Mouse (Mus musculus) limb, embryonic 11.5 days (tissue): Measurements from ENCODE around the gene Map3k15. TPM values are rescaled to one million over a fixed set of nuclear protein-coding genes. Genes with fewer than 3 reads are reported as not detected.

ENCODE experiments used
- ATAC-seq: fragments of 200-750 bp; cut with Nextera tagmentation; 2 replicates; pipeline ENCODE4 v1.8.0; 2017; ENCODE audit warnings: low read depth; ENCODE audit not compliant: insufficient number of reproducible peaks, low FRiP score, low TSS enrichment
- DNase-seq: peaks from one replicate; pipeline ENCODE4 v3.0.0-alpha.2; 2015; ENCODE audit warnings: low spot score
- H3K27ac ChIP-seq: fragments of 300-500 bp; sonication (generic); replicated peaks from 2 replicates; pipeline ENCODE4 v1.5.1; 2014; ENCODE audit warnings: low read depth, mild to moderate bottlenecking, low read length
- H3K27me3 ChIP-seq: fragments of 300-500 bp; sonication (generic); 2 replicates; pipeline ENCODE4 v1.6.1; 2014; ENCODE audit warnings: mild to moderate bottlenecking, low read length, mixed read lengths; ENCODE audit not compliant: control insufficient read depth, insufficient read depth
- H3K36me3 ChIP-seq: fragments of 300-500 bp; sonication (generic); 2 replicates; pipeline ENCODE4 v1.6.1; 2014; ENCODE audit warnings: mild to moderate bottlenecking, low read length, moderate library complexity, mixed read lengths; ENCODE audit not compliant: control insufficient read depth, insufficient read depth
- H3K4me1 ChIP-seq: fragments of 300-500 bp; sonication (generic); 2 replicates; pipeline ENCODE4 v1.6.1; 2014; ENCODE audit warnings: low read length, mixed read lengths; ENCODE audit not compliant: control insufficient read depth, insufficient read depth
- H3K4me2 ChIP-seq: fragments of 300-500 bp; sonication (generic); 2 replicates; pipeline ENCODE4 v1.6.1; 2014; ENCODE audit warnings: low read depth, mild to moderate bottlenecking, moderate library complexity; ENCODE audit not compliant: severe bottlenecking
- H3K4me3 ChIP-seq: fragments of 300-500 bp; sonication (generic); 2 replicates; pipeline ENCODE4 v1.5.1; 2014; ENCODE audit warnings: low read depth, low read length
- H3K9ac ChIP-seq: fragments of 300-500 bp; sonication (generic); 2 replicates; pipeline ENCODE4 v1.6.1; 2014; ENCODE audit warnings: mild to moderate bottlenecking, low read length
- H3K9me3 ChIP-seq: fragments of 300-500 bp; sonication (generic); 2 replicates; pipeline ENCODE4 v1.6.1; 2016; ENCODE audit warnings: low read length; ENCODE audit not compliant: control insufficient read depth
- WGBS: fragments of 180-500 bp; shearing (Covaris S2); extraction: QIAGEN DNeasy Blood & Tissue Kit; methylation state at CpG from one replicate; pipeline ENCODE4 v1.1.7; 2014; 5-methylcytosine and 5-hydroxymethylcytosine counted together
- polyA plus RNA-seq: library from polyadenylated mRNA; unstranded; fragments of >200 nt; fragmentation: Nextera tagmentation; extraction: Ambion mirVana; gene quantifications from 2 replicates; pipeline ENCODE4 v1.2.1, GENCODE M21; 2014

Gene Map3k15
- polyA plus RNA-seq, 1 experiment from 2014 or later, result 0.17 TPM

DNA sequence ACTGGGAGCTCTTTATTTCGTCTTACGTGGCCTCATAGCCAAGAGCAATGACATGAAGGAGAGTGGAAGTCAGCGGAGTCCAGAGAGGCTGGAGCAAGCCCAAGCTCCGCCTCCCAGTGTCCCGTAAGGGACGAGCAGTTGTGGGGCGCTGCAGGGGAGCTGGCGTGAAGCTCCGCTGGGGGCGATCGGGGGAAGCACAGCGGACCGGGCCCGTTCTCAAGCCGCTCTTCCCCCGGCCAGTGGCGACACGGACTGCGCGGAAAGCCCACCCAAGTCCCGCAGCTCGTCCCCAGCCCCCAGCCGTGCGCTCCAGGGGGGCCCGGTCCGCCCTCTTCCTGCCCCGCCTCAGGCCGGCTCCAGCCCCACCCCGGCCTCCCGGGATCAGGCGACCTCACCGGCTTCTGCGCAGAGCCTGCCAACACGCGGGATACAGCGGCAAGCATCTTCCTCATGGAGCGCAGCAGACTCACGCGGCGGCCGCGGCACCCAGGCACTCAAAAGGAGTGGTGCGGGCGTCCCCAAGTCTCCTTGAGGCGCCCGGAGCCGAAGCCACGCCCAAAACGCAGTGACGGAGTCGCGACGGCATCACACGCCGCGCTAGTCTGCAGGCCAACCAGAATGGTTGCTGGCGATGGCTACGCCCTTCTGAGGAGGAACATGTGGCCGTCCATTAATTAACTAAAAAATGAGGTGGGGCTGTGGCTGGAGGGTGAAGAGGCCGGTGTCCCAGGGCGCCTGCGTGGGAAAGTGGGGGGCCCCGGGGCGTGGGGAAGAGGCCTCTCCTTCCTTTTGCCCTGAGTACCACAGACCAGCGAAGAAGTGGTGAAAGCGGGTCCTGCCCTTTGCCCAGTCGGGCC, 149.9 kb downstream of the Map3k15 start, which contains the start of gene Pdha1:
Gene Pdha1, minus strand, starts transcription at position 553 of the 857 bp plus-strand sequence.
- WGBS, result 15% methylated on average over 59 of the region's 67 CpGs
- Histone ChIP-seq H3K9ac (peak within 1 kb of the TSS; percentile 59), H3K4me2 (peak within 1 kb of the TSS; percentile 63), H3K9me3 (no peaks in the 10 kb centered on the region), H3K27me3 (0 out of 2 replicates have a peak, but pooled peaks cover 4% of the 10 kb centered on the region), H3K4me1 (no peaks in the 10 kb centered on the region), H3K4me3 (peak within 1 kb of the TSS; percentile 59), H3K36me3 (no peaks in the 10 kb centered on the region), H3K27ac (peak within 1 kb of the TSS; percentile 21; the same call in 1 of the 2 replicates)
- peak; percentile 97 for ATAC-seq
- DNase-seq, result peak; percentile 82

GRCm38 (mm10) chrX:160146806-160147205, 158.6 kb downstream of the Map3k15 start:
- ATAC-seq, result no peak
- Histone ChIP-seq H3K4me3 (no peak overlapping the region), H3K4me2 (no peak overlapping the region), H3K27ac (no peak overlapping the region), H3K4me1 (no peaks in the 10 kb centered on the region), H3K27me3 (no peaks in the 10 kb centered on the region), H3K9me3 (no peaks in the 10 kb centered on the region), H3K9ac (no peak overlapping the region), H3K36me3 (no peaks in the 10 kb centered on the region)
- DNase-seq, result no peak
- WGBS, result 75% methylated on average over 4 of the region's 4 CpGs

DNA sequence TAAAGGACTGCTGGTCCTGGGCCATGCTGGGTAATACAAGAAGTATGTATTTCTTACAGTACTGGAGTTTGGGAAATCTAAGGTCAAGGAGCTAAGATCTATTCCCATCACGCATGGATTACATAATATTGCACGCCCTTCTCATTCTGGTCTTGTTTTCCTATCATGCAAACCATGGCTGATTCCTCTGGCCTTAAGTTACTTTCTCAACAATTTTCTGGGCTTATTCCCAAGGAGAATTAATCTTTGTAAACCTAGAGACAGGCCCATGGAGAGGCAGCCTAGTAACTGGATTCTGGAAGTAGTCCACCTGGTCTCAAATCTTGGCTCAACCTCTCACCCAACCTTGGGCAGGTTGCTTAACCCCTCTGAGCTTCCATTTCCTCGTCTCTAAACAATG, 159.2 kb downstream of the Map3k15 start:
- ATAC-seq (no peak), DNase-seq (no peak)
- H3K4me2 ChIP-seq, result no peak overlapping the region
- H3K9ac ChIP-seq, result no peak overlapping the region
- 92% methylated on average over 3 of the region's 3 CpGs for WGBS
- H3K27ac ChIP-seq, result no peak overlapping the region
- no peak overlapping the region for H3K4me3 ChIP-seq
- no peaks in the 10 kb centered on the region for H3K27me3 ChIP-seq
- H3K9me3 ChIP-seq, result no peaks in the 10 kb centered on the region
- H3K4me1 ChIP-seq, result no peaks in the 10 kb centered on the region
- no peaks in the 10 kb centered on the region for H3K36me3 ChIP-seq

GRCm38 (mm10) chrX:160148859-160149258, 160.6 kb downstream of the Map3k15 start:
- H3K27ac ChIP-seq, result no peak overlapping the region

GRCm38 (mm10) chrX:160153147-160153815, 165.0 kb downstream of the Map3k15 start:
- Histone ChIP-seq H3K9me3 (no peaks in the 10 kb centered on the region), H3K27me3 (no peaks in the 10 kb centered on the region), H3K27ac (no peak overlapping the region), H3K4me1 (no peaks in the 10 kb centered on the region), H3K36me3 (no peaks in the 10 kb centered on the region), H3K4me2 (no peak overlapping the region), H3K9ac (no peak overlapping the region), H3K4me3 (no peak overlapping the region)
- DNase-seq, result no peak
- ATAC-seq, result no peak
- 64% methylated on average over 4 of the region's 4 CpGs for WGBS

More at GRCm38 (mm10) chrX:160148859-160149258, 160.6 kb downstream of the Map3k15 start:
- Histone ChIP-seq H3K4me1 (no peaks in the 10 kb centered on the region), H3K4me2 (no peak overlapping the region), H3K27me3 (no peaks in the 10 kb centered on the region), H3K4me3 (no peak overlapping the region), H3K9me3 (no peaks in the 10 kb centered on the region), H3K9ac (no peak overlapping the region), H3K36me3 (no peaks in the 10 kb centered on the region)
- WGBS, result 85% methylated on average over 3 of the region's 3 CpGs
- no peak for DNase-seq
- ATAC-seq, result no peak

- Histone ChIP-seq H3K4me2 (no peak overlapping the region), H3K9ac (no peak overlapping the region), H3K4me1 (no peaks in the 10 kb centered on the region), H3K27me3 (no peaks in the 10 kb centered on the region), H3K27ac (no peak overlapping the region), H3K9me3 (no peaks in the 10 kb centered on the region), H3K36me3 (no peaks in the 10 kb centered on the region), H3K4me3 (no peak overlapping the region)
- ATAC-seq (no peak), DNase-seq (no peak)
- 88% methylated on average over 3 of the region's 3 CpGs for WGBS
These were observed 176.0 kb downstream of the Map3k15 start for GRCm38 (mm10) chrX:160164259-160164658.

- DNase-seq (no peak), ATAC-seq (no peak)
- no peaks in the 10 kb centered on the region for H3K27me3 ChIP-seq
- no peak overlapping the region for H3K27ac ChIP-seq
- no peaks in the 10 kb centered on the region for H3K9me3 ChIP-seq
- no peaks in the 10 kb centered on the region for H3K4me1 ChIP-seq
- no peak overlapping the region for H3K4me2 ChIP-seq
- no peak overlapping the region for H3K4me3 ChIP-seq
- 42% methylated on average over 6 of the region's 6 CpGs for WGBS
- no peaks in the 10 kb centered on the region for H3K36me3 ChIP-seq
- no peak overlapping the region for H3K9ac ChIP-seq
These were observed 178.2 kb downstream of the Map3k15 start for GRCm38 (mm10) chrX:160166246-160166985.

DNA sequence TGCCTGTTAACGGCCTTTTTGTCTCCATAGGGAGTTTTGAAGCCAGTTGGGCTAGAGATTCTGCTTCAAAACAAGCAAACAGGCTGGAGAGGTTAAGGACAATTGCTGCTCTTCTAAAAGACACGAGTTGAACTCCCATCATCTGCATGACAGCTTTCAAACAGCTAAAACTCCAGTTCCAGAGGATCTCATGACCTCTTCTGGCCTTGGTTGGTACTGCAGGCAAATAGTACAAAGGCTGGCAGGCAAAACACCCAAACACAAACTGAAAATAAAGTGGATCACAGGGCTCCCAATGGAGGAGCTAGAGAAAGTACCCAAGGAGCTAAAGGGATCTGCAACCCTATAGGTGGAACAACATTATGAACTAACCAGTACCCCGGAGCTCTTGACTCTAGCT, 181.9 kb downstream of the Map3k15 start:
- no peaks in the 10 kb centered on the region for H3K27me3 ChIP-seq
- no peak for ATAC-seq
- WGBS, result 12% methylated on average over 2 of the region's 3 CpGs

More for the DNA sequence above, 181.9 kb downstream of the Map3k15 start:
- Histone ChIP-seq H3K4me3 (no peak overlapping the region), H3K9me3 (no peaks in the 10 kb centered on the region), H3K27ac (no peak overlapping the region), H3K9ac (no peak overlapping the region), H3K4me2 (no peak overlapping the region), H3K36me3 (no peaks in the 10 kb centered on the region), H3K4me1 (no peaks in the 10 kb centered on the region)
- DNase-seq, result peak; percentile 73
